Mouse (Mus musculus) olfactory bulb, adult 2 months (tissue): ENCODE data around the gene Il10. TPM values are rescaled to one million over a fixed set of nuclear protein-coding genes. Genes with fewer than 3 reads are reported as not detected.

ENCODE experiments used
- H3K27ac ChIP-seq: fragments of 200-500 bp; 2 replicates; pipeline ENCODE4 v1.5.1; 2012; ENCODE audit warnings: low read depth, low read length; ENCODE audit not compliant: insufficient read depth
- H3K4me1 ChIP-seq: fragments of 200-500 bp; 2 replicates; pipeline ENCODE4 v1.6.1; 2012; ENCODE audit warnings: low read length; ENCODE audit not compliant: control insufficient read depth, insufficient read depth
- H3K4me3 ChIP-seq: fragments of 200-500 bp; 2 replicates; pipeline ENCODE4 v1.5.1; 2012; ENCODE audit warnings: mild to moderate bottlenecking, low read depth, low read length, moderate library complexity; ENCODE audit not compliant: insufficient read depth
- CTCF ChIP-seq: fragments of 200-500 bp; IDR thresholded peaks from 2 replicates; pipeline ENCODE4 v1.5.1; 2012; ENCODE audit warnings: low read depth, mild to moderate bottlenecking, low read length, moderate library complexity; ENCODE audit not compliant: insufficient read depth
- POLR2A ChIP-seq: fragments of 200-500 bp; IDR thresholded peaks from 2 replicates; pipeline ENCODE4 v1.6.1; 2012; ENCODE audit warnings: mild to moderate bottlenecking, low read depth, low read length, moderate library complexity; ENCODE audit not compliant: insufficient read depth
- whole genome bisulfite sequencing: fragments of 180-500 bp; shearing (Covaris S2); methylation state at CpG from one replicate; pipeline ENCODE4 v1.1.7; 2018; 5-methylcytosine and 5-hydroxymethylcytosine counted together
- polyA plus RNA-seq: library from polyadenylated mRNA; stranded (reverse); fragments of >200 nt; gene quantifications from 2 replicates; pipeline ENCODE4 v1.2.4, GENCODE M21; 2012; ENCODE audit warnings: low replicate concordance; ENCODE audit not compliant: missing spikeins, insufficient read depth, insufficient read length

Il10 gene
- polyA plus RNA-seq = not detected in 2 replicates

GRCm38 (mm10) chr1:131019492-131020098 lies at the start of gene Il10:
Gene Il10, plus strand, starts transcription at chr1:131019845.
- 70% methylated on average over 8 of the region's 8 CpGs for WGBS
- Histone ChIP-seq H3K4me1 (no peaks in the 10 kb centered on the region), H3K4me3 (no peak within 1 kb of the TSS), H3K27ac (no peak within 1 kb of the TSS)
- TF ChIP-seq POLR2A = no peak
- no peak for TF ChIP-seq CTCF

- no peak overlapping the region for H3K27ac ChIP-seq
- 67% methylated on average over 1 of the region's 1 CpGs for WGBS
- TF ChIP-seq CTCF (no peak), POLR2A (no peak)
- no peak overlapping the region for H3K4me3 ChIP-seq
- H3K4me1 ChIP-seq = no peaks in the 10 kb centered on the region
These were observed 40.2 kb upstream of the Il10 start for GRCm38 (mm10) chr1:130979455-130979854.

- 59% methylated on average over 7 of the region's 7 CpGs for WGBS
These were observed 35.2 kb upstream of the Il10 start for GRCm38 (mm10) chr1:130984441-130984840.

GRCm38 (mm10) chr1:130987001-130987400 lies 32.6 kb upstream of the Il10 start:
- TF ChIP-seq POLR2A (no peak), CTCF (no peak)
- no peaks in the 10 kb centered on the region for H3K4me1 ChIP-seq
- H3K27ac ChIP-seq = no peak overlapping the region
- 89% methylated on average over 5 of the region's 5 CpGs for WGBS
- no peak overlapping the region for H3K4me3 ChIP-seq

More at GRCm38 (mm10) chr1:130984441-130984840, 35.2 kb upstream of the Il10 start:
- H3K4me1 ChIP-seq = no peaks in the 10 kb centered on the region
- no peak for TF ChIP-seq CTCF
- no peak for TF ChIP-seq POLR2A
- H3K4me3 ChIP-seq = no peak overlapping the region
- H3K27ac ChIP-seq = no peak overlapping the region

GRCm38 (mm10) chr1:130987418-130987817 lies 32.2 kb upstream of the Il10 start:
- no peaks in the 10 kb centered on the region for H3K4me1 ChIP-seq
- H3K27ac ChIP-seq = no peak overlapping the region
- TF ChIP-seq POLR2A (no peak), CTCF (no peak)
- H3K4me3 ChIP-seq = no peak overlapping the region

- WGBS = 95% methylated on average over 3 of the region's 3 CpGs
- Histone ChIP-seq H3K4me1 (no peaks in the 10 kb centered on the region), H3K4me3 (no peak overlapping the region), H3K27ac (no peak overlapping the region)
- TF ChIP-seq CTCF (no peak), POLR2A (no peak)
These were observed 30.3 kb upstream of the Il10 start for GRCm38 (mm10) chr1:130989331-130989730.

GRCm38 (mm10) chr1:130990448-130990847 lies 29.2 kb upstream of the Il10 start:
- 98% methylated on average over 1 of the region's 1 CpGs for WGBS
- H3K4me1 ChIP-seq = no peaks in the 10 kb centered on the region
- TF ChIP-seq POLR2A (no peak), CTCF (no peak)
- no peak overlapping the region for H3K27ac ChIP-seq
- H3K4me3 ChIP-seq = no peak overlapping the region

GRCm38 (mm10) chr1:130993574-130994154 lies 26.0 kb upstream of the Il10 start:
- H3K27ac ChIP-seq = no peak overlapping the region
- no peak overlapping the region for H3K4me3 ChIP-seq
- H3K4me1 ChIP-seq = no peaks in the 10 kb centered on the region
- TF ChIP-seq CTCF (no peak), POLR2A (no peak)
- 81% methylated on average over 9 of the region's 9 CpGs for WGBS

- H3K4me1 ChIP-seq = no peaks in the 10 kb centered on the region
- H3K4me3 ChIP-seq = no peak overlapping the region
- 54% methylated on average over 1 of the region's 1 CpGs for WGBS
- no peak overlapping the region for H3K27ac ChIP-seq
- TF ChIP-seq CTCF (no peak), POLR2A (no peak)
These were observed 24.1 kb upstream of the Il10 start for GRCm38 (mm10) chr1:130995515-130995914.

GRCm38 (mm10) chr1:130996356-130996755 lies 23.3 kb upstream of the Il10 start:
- Histone ChIP-seq H3K4me1 (no peaks in the 10 kb centered on the region), H3K27ac (no peak overlapping the region), H3K4me3 (no peak overlapping the region)
- TF ChIP-seq CTCF (no peak), POLR2A (no peak)
- WGBS = 86% methylated on average over 10 of the region's 10 CpGs
